Comparison of ENCODE assay signal across 16 mouse cellular contexts in genomic region chr5:37879668-37880380, GRCm38 (mm10). TPM values are rescaled to one million over a fixed set of nuclear protein-coding genes. Genes with fewer than 3 reads are reported as not detected.
DNase-seq lines count a peak whose midpoint lies in the region; ATAC-seq and TF ChIP-seq lines count a peak whose summit lies in the region.
"Had no signal": no experiment of that assay in that cellular context is flagged by ENCODE, and none has a peak within 500 bp of the region (broad histone marks: within the 10 kb centered on the region; RNA-seq: fewer than 3 reads in every experiment).

No protein-coding gene starts in this region.

- H3K27ac ChIP-seq in lung, postnatal 0 days (ENCODE audit: low read length), result no peak overlapping the region
- H3K27ac ChIP-seq: embryonic facial prominence, embryonic 13.5 days; forebrain, embryonic 15.5 days; limb, embryonic 13.5 days; midbrain, embryonic 12.5 days; neural tube, embryonic 13.5 days had no signal

- TF ChIP-seq POLR2A in myocyte (IDR thresholded peaks at IDR 0.05; ENCODE audit: insufficient read length, low read depth), result no peak

- H3K79me2 ChIP-seq in myocyte (ENCODE audit: control insufficient read depth, insufficient read depth), result no peaks in the 10 kb centered on the region

- peak; percentile 35 for DNase-seq in gastrocnemius, adult 18-20 months (ENCODE audit: low spot score)
- DNase-seq in gastrocnemius, postnatal 4 days (ENCODE audit: low spot score in 2 of 2), result no peak
- no peak for DNase-seq in lung, postnatal 0 days (ENCODE audit: low spot score)
- DNase-seq in lung, postnatal 14 days, result no peak
- peak; percentile 43 for DNase-seq in gastrocnemius, postnatal 10 days
- no peak for DNase-seq in right cerebral cortex, postnatal 36 days (ENCODE audit: low spot score in 2 of 2)
- DNase-seq in frontal cortex, adult 2 months (ENCODE audit: extremely low spot score in 1 of 2, low spot score in 1 of 2), result no peak
- DNase-seq: lung, adult 2 months; thymus, postnatal 4 days had no signal

- H3K4me2 ChIP-seq in lung, postnatal 0 days (replicated peaks; ENCODE audit: low read depth, low read length), result no peak overlapping the region
- H3K4me2 ChIP-seq in myocyte (ENCODE audit: low read depth), result peak overlapping the region; percentile 39
- H3K4me2 ChIP-seq: embryonic facial prominence, embryonic 13.5 days; forebrain, embryonic 15.5 days; limb, embryonic 13.5 days; midbrain, embryonic 12.5 days; neural tube, embryonic 13.5 days had no signal

- no peaks in the 10 kb centered on the region for H3K27me3 ChIP-seq in lung, postnatal 0 days (replicated peaks; ENCODE audit: insufficient read depth, low read length)
- no peaks in the 10 kb centered on the region for H3K27me3 ChIP-seq in myocyte (ENCODE audit: control insufficient read depth, insufficient read depth, insufficient read length)
- H3K27me3 ChIP-seq: forebrain, embryonic 15.5 days had no signal

- H3K4me1 ChIP-seq in lung, postnatal 0 days (ENCODE audit: insufficient read depth, low read depth, low read length), result no peaks in the 10 kb centered on the region
- H3K4me1 ChIP-seq: limb, embryonic 13.5 days; midbrain, embryonic 12.5 days had no signal

- no peak for TF ChIP-seq CTCF in lung, postnatal 0 days (IDR thresholded peaks at IDR 0.05)

- H3ac ChIP-seq in myocyte (ENCODE audit: control insufficient read depth, insufficient read length), result no peak overlapping the region

- no peak overlapping the region for H3K4me3 ChIP-seq in lung, postnatal 0 days (ENCODE audit: low read depth, low read length)
- no peak overlapping the region for H3K4me3 ChIP-seq in myocyte
- H3K4me3 ChIP-seq: embryonic facial prominence, embryonic 13.5 days; forebrain, embryonic 15.5 days; limb, embryonic 13.5 days; midbrain, embryonic 12.5 days; neural tube, embryonic 13.5 days had no signal

- TF ChIP-seq EP300 in lung, postnatal 0 days (IDR thresholded peaks at IDR 0.05), result no peak

- H3K36me3 ChIP-seq in lung, postnatal 0 days (ENCODE audit: insufficient read depth, low read length), result no peaks in the 10 kb centered on the region
- H3K36me3 ChIP-seq in myocyte (ENCODE audit: control insufficient read depth, insufficient read depth), result no peaks in the 10 kb centered on the region
- H3K36me3 ChIP-seq: embryonic facial prominence, embryonic 13.5 days; forebrain, embryonic 15.5 days; limb, embryonic 13.5 days; midbrain, embryonic 12.5 days; neural tube, embryonic 13.5 days had no signal

- H3K9me3 ChIP-seq in lung, postnatal 0 days (ENCODE audit: low read length), result no peaks in the 10 kb centered on the region
- H3K9me3 ChIP-seq: embryonic facial prominence, embryonic 13.5 days; forebrain, embryonic 15.5 days; limb, embryonic 13.5 days; midbrain, embryonic 12.5 days; neural tube, embryonic 13.5 days had no signal

- 56% methylated on average over 2 of the region's 2 CpGs for WGBS in lung, postnatal 0 days

- peak; percentile 70 for ATAC-seq in lung, postnatal 0 days
- ATAC-seq: CD4-positive, CD25-positive, alpha-beta regulatory T cell, adult 4 months; forebrain, embryonic 15.5 days had no signal

- H3K9ac ChIP-seq in lung, postnatal 0 days (replicated peaks; ENCODE audit: low read depth), result no peak overlapping the region
- H3K9ac ChIP-seq: embryonic facial prominence, embryonic 13.5 days; forebrain, embryonic 15.5 days; limb, embryonic 13.5 days; midbrain, embryonic 12.5 days; neural tube, embryonic 13.5 days had no signal

TF ChIP-seq in myocyte, 11 proteins besides CTCF, POLR2A, EP300 and RAD21:
- TF ChIP-seq CEBPB (IDR thresholded peaks at IDR 0.05; ENCODE audit: insufficient read depth, poor library complexity, severe bottlenecking), result no peak
- TF ChIP-seq E2F4 (IDR thresholded peaks at IDR 0.05; ENCODE audit: insufficient read depth), result no peak
- TF ChIP-seq USF1 (IDR thresholded peaks at IDR 0.05; ENCODE audit: low read depth), result no peak
- peak; percentile 31 to 86 (median 73) for TF ChIP-seq MYOG (IDR thresholded peaks at IDR 0.05; ENCODE audit: control insufficient read depth in 1 of 3, insufficient read depth in 1 of 3, insufficient read length in 2 of 3, low read depth in 2 of 3)
- no peak for TF ChIP-seq MAX (IDR thresholded peaks at IDR 0.05; ENCODE audit: low read depth)
- peak; percentile 58 to 82 (median 81) for TF ChIP-seq MYOD1 (IDR thresholded peaks at IDR 0.05; ENCODE audit: control insufficient read depth in 1 of 3, insufficient read length in 2 of 3, low read depth in 2 of 3)
- TF ChIP-seq REST (IDR thresholded peaks at IDR 0.05; ENCODE audit: insufficient read depth, insufficient read length), result no peak
- peak; percentile 48 for TF ChIP-seq TCF12 (IDR thresholded peaks at IDR 0.05; ENCODE audit: insufficient read depth, poor library complexity, severe bottlenecking)

RNA-seq across cellular contexts. Expression of gene Msx1, which starts 55.4 kb away (rescaled TPM):
- total RNA-seq in gastrocnemius, adult 18-20 months (2021), result 1 to 10 TPM; 1.3 to 1.8 TPM
- 1 to 10 TPM; 4.0 to 5.1 TPM for total RNA-seq in gastrocnemius, postnatal 4 days (2021)
- polyA plus RNA-seq in lung, postnatal 0 days (2015; fragmentation: Nextera tagmentation; extraction: Ambion mirVana), result 2.2 and 3.4 TPM in 2 replicates
- 1 to 10 TPM; 4.1 to 4.4 TPM for total RNA-seq in gastrocnemius, postnatal 10 days (2021)
- polyA plus RNA-seq in myocyte (2012; fragmentation: generic; extraction: Trizol), result 4.7 TPM
- 2.7 and 3.9 TPM in 2 replicates for polyA plus RNA-seq in frontal cortex, adult 2 months (2012; rRNA removed)
- polyA plus RNA-seq: CD4-positive, CD25-positive, alpha-beta regulatory T cell, adult 4 months had no signal

Comparison
In these comparisons a context has a peak if more than half of its experiments do, and no peak if none do; other contexts are left out.
1. DNase-seq: peak in gastrocnemius, adult 18-20 months (single experiment) and gastrocnemius, postnatal 10 days (single experiment); none in gastrocnemius, postnatal 4 days (0 of 2), lung, postnatal 0 days (single experiment), lung, postnatal 14 days (single experiment), right cerebral cortex, postnatal 36 days (0 of 2) and frontal cortex, adult 2 months (0 of 2).